Mouse (Mus musculus) gastrocnemius, postnatal 36 days (tissue): ENCODE results near the gene Arhgef11. TPM values are rescaled to one million over a fixed set of nuclear protein-coding genes. Genes with fewer than 3 reads are reported as not detected.

Source experiments
- DNase-seq, 2 experiments: peaks; one replicate each; pipeline ENCODE4 v3.0.0; 2022
- intact Hi-C: fragments of 180-260 bp; cut with DNase I; formaldehyde crosslinking; loops from one replicate; pipeline ENCODE4 v1.15.1; 2025
- total RNA-seq, 2 experiments: library from RNA; stranded (reverse); gene quantifications; 2 replicates each; pipeline ENCODE4 v1.2.3; 2021

The Arhgef11 gene
- total RNA-seq, 2 experiments from 2014 or later = 16.5 to 16.9 TPM

DNA sequence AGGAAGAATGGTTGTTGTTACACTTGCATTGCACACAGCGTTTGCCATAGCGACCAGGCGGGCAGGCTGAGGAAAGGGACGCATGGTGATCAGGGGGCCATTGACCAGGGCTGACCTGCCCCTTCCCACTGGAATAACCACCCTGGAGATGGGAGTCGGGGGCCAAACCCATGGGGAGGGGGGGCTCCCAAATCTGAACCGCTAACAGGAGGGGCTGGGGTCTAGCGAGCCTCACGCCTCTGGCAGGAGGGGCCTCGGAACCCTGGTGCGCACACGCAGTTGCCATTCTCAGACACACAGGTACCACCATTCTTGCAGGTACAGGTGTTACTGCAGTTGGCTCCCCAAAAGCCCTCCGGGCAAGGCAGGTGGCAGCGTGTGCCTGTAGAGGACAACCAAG, 136.5 kb downstream of the Arhgef11 start:
- no peak for DNase-seq
- intact Hi-C loops = no loop called here

DNA sequence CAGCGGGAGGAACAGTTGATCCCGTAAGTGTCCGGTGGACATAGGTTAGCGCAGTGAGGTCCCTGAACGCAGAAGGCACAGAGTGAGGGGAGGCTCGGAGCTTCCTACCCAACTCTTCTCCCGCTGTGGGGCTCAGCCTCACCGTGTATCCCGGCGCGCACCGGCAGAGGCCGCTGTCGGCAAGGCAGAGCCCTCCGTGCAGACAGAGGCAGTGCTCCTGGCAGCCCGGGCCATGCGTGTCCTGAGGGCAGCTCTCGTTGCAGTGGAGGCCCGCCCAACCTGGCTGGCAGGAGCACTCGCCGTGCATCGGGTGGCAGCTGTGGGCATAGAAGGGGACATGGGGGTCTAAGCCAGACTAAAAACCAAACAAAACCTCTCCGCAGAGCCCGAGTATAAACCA, 138.6 kb downstream of the Arhgef11 start:
- intact Hi-C loops = loop anchor here (5.0 kb wide), 1 partner anchor 61 kb away; no protein-coding TSS in a partner anchor
- peak; percentile 81 to 84 for DNase-seq

DNA sequence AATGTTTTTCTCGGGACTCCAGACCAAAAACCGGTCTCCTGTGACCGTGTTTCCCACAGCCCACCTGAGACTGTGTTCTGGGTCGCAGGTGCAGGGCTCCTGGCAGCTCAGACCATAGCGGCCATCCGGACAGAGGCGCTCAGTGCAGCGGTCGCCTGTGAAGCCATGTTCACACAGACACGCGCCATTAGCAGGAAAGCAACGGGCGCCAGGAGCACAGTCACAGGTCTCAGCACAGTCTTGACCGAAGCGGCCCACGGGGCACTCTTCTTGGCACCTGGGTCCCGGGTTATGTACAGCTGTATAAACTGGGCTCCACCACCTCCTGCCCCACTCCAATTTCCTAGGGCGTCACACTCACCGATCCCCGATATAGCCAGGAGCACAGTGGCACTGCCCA, 139.1 kb downstream of the Arhgef11 start:
- intact Hi-C loops = loop anchor here (5.0 kb wide), 1 partner anchor 61 kb away; no protein-coding TSS in a partner anchor
- DNase-seq = no peak

DNA sequence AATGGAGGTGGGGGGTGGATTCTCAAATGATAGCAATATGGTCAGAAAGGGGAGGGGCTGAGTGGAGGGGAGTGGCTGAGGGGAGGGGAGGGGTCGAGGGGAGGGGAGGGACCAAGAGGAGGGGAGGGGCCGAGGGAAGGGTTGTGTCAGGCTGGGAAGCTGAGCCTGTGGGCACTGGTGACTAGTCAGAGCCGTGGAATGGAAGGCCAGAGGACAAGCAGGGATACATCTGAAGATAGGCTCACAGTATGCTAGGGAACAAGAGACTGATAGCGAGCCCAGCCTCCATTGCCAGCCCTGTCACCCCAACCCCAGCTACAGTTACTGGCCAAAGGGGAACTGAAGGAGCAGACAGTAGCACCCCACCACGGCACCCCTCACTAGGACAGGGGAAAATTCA, 141.3 kb downstream of the Arhgef11 start:
- no peak for DNase-seq
- intact Hi-C loops = loop anchor here (5.0 kb wide), 1 partner anchor 59 kb away; no protein-coding TSS in a partner anchor

DNA sequence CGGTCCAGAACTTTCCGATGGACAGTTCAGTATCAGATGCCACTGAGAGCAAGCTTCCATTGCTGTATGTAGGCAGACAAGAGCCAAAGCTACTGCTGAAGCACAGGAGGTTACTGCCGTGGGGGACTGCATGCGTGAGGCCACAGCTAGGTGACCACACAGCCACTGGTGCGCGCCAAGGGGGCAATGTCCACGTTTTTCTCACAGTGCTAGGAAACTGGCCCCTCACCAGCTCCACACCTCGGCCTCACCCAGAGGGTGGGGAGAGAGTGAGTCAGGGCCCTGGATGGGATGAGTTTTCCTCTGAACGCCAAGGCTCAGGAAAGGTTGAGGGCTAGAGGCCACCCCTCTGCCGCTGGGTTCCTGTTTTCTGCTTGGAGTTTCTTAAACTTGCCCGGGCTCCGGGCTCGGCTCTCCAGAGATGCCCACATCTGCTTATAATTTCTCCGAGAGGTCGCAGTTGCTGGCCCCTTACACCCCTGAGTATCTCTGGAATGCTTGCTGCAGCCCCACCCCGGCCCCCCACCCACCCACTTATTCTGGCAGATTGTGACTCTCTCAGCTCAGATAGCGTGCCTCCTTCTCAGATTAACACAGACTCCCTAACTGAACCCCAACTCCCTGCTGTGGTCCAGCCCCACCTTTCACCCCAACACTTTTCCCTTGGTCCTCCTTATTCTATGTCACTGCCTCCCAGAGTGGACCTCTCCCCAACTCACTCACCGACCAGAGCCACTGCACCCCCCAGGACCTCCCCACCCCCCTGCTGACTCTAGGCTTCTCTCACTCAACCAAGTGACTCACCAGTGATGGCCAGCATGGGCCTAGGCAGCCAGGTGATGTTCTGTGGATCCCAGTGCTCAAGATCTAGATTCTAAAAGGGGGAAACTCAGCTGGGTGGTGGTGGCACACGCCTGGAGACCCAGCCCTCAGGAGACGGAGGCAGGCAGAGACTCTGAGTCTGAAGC, 144.3 kb downstream of the Arhgef11 start:
- intact Hi-C loops = no loop called here

DNA sequence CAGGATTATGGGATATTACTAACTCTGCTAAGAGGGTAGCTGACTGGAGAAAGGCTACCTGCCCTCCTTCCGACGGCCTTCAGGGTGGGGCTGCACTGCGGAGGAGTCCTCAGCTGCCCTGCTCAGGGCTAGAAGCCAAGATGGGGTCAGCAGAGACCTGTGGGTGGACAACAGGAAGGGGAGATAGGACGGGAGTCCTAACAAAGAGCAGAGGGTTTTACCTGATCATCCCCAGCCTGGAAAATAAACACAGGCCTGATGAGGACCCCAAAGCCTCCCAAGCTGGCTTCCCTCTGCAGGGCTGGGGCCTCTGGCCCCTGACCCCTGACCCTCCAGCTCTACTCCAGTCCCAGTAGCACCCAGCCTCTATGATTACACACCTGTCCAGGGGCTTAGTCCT, 145.8 kb downstream of the Arhgef11 start:
- no peak for DNase-seq
- intact Hi-C loops = no loop called here

More for the DNA sequence above, 144.3 kb downstream of the Arhgef11 start:
- DNase-seq = no peak

DNA sequence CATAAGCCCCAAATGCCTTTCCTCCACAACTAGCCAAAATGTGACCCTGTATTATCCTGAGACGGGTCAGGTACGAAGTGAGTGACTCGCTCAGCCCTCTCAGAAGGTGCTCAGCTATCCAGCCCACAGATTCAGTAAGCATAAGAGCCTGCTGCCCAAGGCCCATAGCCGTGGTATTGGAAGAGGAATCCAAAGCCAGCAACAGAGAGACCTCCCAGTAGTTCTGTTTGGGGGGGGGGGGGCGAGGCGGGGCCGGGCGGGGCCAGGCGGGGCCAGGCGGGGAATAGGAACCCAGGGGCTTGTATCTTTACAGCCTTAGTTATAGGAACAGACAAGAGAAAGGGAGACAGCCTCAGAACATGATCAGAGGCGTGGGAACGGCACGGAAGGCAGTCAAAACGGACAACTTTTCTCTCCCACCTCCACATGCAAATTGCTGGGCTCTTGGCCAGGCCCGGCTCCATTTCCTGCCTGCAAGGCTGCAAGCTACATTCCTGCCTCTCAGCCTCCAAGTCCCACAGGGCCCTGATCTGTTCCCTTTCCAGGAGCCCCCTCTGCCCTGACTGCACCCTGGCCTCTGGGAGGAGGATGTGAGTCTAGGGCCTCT, 146.4 kb downstream of the Arhgef11 start:
- DNase-seq = peak; percentile 59 to 73
- intact Hi-C loops = no loop called here

DNA sequence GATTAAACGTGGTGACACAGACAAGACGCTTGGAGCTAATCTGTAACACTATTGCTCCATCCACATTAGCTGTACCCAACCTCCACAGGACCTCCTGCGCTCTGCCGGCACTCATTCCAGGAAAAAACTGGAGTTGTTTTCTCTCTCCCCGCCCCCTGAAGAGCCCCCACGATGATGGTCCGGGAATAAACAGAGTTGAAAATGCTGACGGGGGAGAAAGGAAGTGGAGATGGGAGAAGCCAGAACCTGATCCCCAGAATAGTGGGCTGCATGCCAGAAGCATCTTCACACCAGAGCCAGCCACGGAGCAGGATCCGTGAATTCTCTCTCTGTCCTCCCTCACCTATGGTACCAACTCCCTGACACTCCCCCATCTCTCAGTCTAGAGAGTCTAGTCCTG, 147.1 kb downstream of the Arhgef11 start:
- DNase-seq = no peak

DNA sequence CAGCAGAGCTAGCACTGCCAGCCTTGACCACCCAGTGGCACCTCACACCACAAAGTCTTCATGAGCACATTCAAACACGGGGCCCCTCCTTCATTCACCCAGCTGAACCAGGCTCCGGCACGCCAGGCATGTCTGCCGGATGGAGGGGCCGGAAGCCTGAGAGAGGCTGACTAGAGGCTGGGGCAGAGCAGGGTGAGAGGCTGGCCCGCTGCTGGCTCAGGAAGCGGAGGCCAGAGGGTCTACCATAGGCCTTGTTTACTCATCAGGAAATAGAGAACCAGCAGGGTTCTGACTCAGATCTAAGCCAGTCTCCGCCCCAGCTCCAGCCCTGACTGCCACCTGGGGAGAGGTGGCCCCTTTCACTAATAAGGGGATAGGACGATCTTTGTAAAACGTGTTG, 147.7 kb downstream of the Arhgef11 start:
- intact Hi-C loops = no loop called here
- DNase-seq = no peak

More for the DNA sequence above, 147.1 kb downstream of the Arhgef11 start:
- intact Hi-C loops = no loop called here

DNA sequence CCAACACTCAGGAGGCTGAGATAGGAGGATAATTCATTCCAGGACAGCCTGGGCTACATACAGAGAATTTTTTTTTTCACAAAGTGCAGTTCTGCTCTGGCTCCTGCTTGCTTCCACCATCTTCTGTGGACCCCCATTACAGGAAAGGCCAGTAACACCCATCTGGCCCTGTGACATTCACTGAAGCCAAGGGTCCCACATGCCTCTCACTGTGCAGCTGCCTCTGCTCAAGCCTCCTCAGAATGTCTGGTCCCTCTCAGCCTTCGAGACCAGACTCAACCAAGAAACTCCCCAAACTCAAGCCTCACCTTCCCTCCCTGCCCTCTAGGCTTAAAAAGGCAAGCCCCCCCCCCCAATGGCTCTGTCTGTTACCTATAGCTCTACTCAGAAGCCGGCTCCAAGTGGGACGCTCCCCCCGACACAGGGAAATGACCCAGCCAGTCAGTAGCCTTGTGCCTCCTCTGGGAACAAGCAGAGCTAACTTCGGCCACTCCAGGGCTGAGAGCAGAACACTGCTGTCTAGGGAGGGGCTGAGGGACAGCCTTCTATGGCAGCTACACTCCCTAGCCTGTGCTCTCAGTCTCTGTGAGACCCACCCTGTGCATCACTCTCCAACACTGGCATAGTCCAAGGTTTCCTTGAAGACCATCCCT, 148.4 kb downstream of the Arhgef11 start:
- intact Hi-C loops = no loop called here
- no peak for DNase-seq

DNA sequence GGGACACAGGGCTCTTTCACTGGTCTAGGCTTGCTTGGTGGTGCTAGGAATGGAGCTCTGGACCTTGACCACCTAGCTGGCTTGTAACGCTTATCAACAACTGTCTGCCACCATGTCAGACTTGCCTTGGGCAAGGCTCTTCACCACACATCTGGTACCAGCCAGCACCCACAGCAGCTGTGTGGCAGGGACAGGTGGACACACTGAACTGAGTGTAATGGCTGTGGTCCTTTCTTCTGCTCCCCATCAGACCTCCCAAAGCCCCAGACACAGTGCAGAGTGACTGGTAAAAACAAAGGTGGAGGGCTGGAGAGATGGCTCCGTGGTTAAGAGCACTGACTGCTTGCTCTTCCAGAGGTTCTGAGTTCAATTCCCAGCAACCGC, 148.9 kb downstream of the Arhgef11 start:
- DNase-seq = no peak
- intact Hi-C loops = no loop called here

DNA sequence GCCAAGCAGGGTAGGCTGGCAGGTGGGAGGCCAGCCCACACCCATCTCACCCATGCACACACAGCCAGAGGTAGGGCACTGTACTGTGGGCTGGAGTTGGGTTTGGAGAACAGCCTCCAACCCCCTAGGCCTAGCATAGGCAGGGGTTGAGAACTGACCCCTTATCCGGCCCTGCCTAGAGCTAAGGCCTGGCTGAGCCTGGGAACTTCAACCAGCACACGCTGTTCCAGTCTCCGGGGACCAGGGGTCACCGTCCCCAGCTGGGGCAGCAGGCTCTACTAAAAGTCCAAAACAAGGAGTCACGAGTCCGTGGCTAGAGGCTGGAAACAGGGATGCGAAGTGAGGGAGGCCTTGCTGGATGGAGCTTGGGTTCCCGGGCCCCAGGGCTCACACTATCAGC, 150.4 kb downstream of the Arhgef11 start:
- peak in 1 of 2 experiments; percentile 33 for DNase-seq
- intact Hi-C loops = loop anchor here (2.0 kb wide), 1 partner anchor 19 kb away; the partner anchor contains the start of gene Lrrc71

DNA sequence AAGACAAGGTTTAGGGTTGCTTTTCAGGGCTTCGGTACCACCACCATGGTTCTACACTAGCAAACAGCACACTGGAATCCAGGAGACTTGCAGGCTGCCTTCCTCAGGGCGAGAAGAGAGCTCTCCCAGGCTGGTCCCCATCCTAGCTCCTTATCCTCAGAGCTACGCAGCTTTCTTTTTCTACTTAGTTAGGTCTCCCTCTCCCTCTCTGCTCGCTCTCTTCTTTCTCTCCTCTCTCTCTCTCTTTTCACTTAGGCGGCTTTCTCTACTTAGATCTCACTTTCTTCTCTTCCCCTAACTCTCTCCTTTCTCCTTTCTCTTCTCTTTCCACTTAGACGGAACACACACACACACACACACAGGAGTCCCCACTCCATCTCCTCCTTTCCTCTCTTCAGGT, 151.1 kb downstream of the Arhgef11 start:
- intact Hi-C loops = loop anchor here (2.0 kb wide), 1 partner anchor 20 kb away; the partner anchor contains the start of gene Lrrc71
- DNase-seq = no peak

DNA sequence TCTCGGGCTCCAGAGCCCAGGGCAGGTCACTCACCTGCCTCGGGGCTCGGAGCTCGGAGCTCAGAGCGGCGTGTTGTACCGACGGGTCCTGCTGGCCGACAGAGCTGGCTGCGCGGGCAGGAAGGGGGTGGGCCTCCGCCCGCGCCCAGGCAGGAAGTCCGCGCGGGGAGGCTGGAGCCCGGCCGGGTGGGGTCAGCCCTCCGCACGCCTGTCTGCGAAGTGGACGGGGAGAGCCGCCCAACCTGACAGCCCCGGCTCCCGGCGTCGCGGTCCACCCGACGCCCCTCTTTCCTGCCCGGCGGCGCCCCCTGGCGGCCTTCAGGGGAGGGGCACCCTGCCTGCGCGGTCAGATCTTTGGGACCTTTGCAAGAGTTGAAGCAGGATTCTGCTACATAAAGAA, 151.5 kb downstream of the Arhgef11 start:
- DNase-seq = peak; percentile 78
- intact Hi-C loops = loop anchor here (2.0 kb wide), 1 partner anchor 20 kb away; the partner anchor contains the start of gene Lrrc71

DNA sequence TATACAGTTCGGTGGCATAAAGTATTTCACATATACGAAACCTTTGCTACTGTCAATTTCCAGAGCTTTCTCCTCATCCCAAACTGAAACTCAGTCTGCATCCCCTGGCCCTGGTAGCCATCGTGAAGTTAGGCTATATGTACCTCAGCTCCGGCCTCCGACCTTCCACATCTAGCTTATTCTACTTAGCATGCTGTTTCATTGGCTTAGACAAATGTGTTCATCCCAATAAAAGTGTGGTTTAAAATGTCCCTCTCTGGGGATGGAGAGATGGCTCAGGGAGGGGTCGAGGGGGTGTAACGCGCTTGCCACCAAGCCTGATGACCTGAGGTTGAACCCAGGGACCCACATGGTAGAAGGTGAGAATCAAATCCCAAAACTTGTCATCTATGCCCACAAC, 152.1 kb downstream of the Arhgef11 start:
- intact Hi-C loops = loop anchor here (2.0 kb wide), 1 partner anchor 21 kb away; the partner anchor contains the start of gene Lrrc71
- DNase-seq = no peak

DNA sequence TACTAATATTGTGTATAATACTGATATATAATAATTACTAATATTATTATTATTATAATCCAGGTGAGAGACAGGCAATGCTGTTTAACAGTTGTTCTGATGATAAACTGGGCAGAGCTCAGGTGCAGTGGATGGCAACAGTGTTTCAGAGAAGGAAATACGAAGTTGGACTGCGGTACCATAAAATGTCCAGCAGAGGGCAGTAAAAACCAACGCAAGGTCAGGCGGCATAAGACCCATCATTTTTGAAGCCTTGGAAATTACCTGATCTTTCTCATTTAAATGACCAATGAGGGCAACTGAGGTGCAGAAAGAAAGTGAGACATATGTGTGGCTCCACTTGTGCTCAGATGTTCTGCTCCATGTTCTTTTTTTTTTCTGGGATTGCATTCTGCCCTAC, 152.9 kb downstream of the Arhgef11 start:
- no peak for DNase-seq
- intact Hi-C loops = loop anchor here (2.0 to 5.0 kb wide), 2 partner anchors 47 to 87 kb away; no protein-coding TSS in a partner anchor

DNA sequence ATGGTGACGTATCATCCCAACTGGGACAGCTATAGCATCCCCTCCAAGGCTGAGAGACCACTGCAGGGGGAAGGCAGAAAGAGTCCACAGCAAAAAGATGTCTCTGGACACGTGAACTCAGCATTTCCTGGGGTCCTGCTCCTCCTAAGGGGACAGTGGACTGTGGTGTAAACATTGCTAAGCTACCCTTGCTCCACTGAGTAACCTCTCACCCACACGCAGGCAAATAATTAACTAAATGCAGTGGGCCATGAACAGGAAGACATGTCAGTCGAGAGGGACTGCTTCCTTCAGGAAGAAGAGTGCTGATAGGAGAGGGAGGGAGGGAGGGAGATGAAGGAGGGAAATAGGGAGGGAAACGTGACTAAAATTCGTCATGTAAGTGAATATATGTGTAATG, 153.7 kb downstream of the Arhgef11 start:
- DNase-seq = no peak
- intact Hi-C loops = loop anchor here (2.0 to 5.0 kb wide), 2 partner anchors 46 to 86 kb away; no protein-coding TSS in a partner anchor

DNA sequence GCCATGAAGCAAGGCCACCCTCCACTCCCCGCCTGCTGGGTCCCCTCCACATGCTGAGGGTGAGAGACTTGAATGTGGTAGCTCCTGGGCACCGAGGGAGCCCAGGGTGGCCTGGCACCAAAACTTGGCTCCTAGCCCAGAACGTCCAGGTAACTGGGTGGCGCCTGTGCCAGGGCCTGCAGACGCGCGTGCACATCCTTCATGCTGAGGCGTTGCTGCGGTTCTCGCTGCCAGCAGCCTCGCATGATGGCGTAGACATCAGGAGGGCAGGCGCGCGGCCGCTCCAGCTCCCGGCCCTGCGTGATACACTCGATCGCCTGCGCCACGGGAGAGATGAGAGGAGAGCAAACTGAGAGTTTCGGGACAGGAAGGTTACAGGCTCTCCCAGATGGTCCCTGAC, 160.9 kb downstream of the Arhgef11 start:
- intact Hi-C loops = no loop called here
- no peak for DNase-seq

DNA sequence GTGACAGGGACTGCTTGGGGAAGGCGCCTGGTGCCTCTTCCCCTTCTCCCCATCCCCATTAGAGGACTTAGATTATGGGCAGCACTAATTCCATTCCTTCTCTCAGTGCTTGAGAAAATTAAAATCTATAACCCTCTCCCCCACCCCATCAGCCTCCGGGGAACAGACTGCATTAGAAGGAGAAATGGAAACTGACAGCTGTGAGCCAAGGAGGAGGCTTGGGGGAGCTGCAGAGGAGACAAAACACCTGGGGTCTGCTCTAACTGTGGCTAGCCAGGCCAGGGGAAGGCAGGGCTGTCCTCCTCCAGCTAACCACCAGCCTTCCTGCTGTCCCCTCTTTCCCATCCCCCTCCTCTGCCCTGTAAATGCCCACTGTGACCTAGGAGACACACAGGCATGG, 161.7 kb downstream of the Arhgef11 start:
- intact Hi-C loops = no loop called here
- no peak for DNase-seq

DNA sequence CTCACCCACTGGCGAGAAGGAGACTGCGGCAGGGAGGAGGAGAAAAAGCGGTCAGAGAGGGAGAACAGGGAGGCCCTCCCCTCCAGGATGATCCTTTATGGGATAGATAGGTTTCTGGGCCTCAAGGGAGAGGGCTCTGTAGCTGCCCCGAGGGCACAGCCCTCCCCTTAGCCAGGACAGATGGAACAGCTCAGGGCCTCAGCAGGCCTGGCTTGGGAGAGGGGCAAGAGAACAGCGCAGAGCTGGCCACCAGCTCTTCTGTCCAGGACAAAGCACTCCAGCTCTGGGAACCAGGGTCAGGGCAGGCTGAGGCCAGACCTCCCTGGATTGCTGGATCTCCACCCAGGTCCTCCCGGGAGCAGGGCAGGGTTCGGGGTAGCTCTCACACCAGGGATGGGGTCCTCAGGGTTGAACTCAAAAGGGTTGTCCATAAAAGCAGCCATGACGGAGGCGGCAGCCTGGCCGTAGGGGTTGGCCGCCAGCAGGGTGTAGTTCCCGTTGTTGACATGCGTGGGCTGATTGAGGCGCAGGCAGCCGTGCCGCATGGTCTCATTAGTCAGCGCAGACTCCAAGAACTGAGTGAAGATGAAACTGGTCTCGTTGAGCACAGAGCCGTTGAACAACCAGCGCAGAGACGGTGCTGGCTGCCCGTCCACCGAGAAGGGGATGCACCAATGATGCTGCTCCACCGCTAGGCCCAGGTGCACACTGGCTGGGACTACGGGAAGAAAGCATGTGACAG, 166.1 kb downstream of the Arhgef11 start:
- no peak for DNase-seq
- intact Hi-C loops = no loop called here
